In genomic region chr8:124863729-124864128, GRCm38 (mm10) we compare ENCODE assay signal across 8 mouse cellular contexts. TPM values are rescaled to one million over a fixed set of nuclear protein-coding genes. Genes with fewer than 3 reads are reported as not detected.
DNase-seq lines count a peak whose midpoint lies in the region; ATAC-seq and TF ChIP-seq lines count a peak whose summit lies in the region.

No protein-coding gene starts in this region.

- peak overlapping the region; percentile 96 for H3K9ac ChIP-seq in forebrain, embryonic 13.5 days
- H3K9ac ChIP-seq in liver, embryonic 14.5 days (replicated peaks): peak overlapping the region; percentile 86

- TF ChIP-seq EP300 in liver, embryonic 14.5 days (IDR thresholded peaks at IDR 0.05; ENCODE audit: low read depth): no peak

- no peak for ATAC-seq in forebrain, embryonic 13.5 days
- ATAC-seq in liver, embryonic 14.5 days (ENCODE audit: insufficient read depth): no peak

- peak overlapping the region; percentile 98 for H3K4me3 ChIP-seq in kidney, adult 2 months (ENCODE audit: insufficient read depth, low read depth, low read length)
- peak overlapping the region; percentile 97 for H3K4me3 ChIP-seq in forebrain, embryonic 13.5 days
- peak overlapping the region; percentile 74 to 77 for H3K4me3 ChIP-seq in liver, embryonic 14.5 days (ENCODE audit: insufficient read depth in 1 of 2, low read depth in 2 of 2, low read length in 2 of 2)

- TF ChIP-seq POLR2A in kidney, adult 2 months (IDR thresholded peaks at IDR 0.05; ENCODE audit: low read depth, low read length): no peak

- H3K27ac ChIP-seq in kidney, adult 2 months (ENCODE audit: insufficient read depth, low read depth, low read length): no peak overlapping the region
- no peak overlapping the region for H3K27ac ChIP-seq in forebrain, embryonic 13.5 days
- no peak overlapping the region for H3K27ac ChIP-seq in liver, embryonic 14.5 days

- no peaks in the 10 kb centered on the region for H3K9me3 ChIP-seq in forebrain, embryonic 13.5 days (replicated peaks)
- no peaks in the 10 kb centered on the region for H3K9me3 ChIP-seq in liver, embryonic 14.5 days (ENCODE audit: control insufficient read depth, low read length)

- WGBS in kidney, adult 2 months: 7% methylated on average over 8 of the region's 8 CpGs
- WGBS in forebrain, embryonic 13.5 days: 21% methylated on average over 8 of the region's 8 CpGs
- 3% methylated on average over 8 of the region's 8 CpGs for WGBS in liver, embryonic 14.5 days (ENCODE audit: insufficient replicate concordance)

- H3K36me3 ChIP-seq in kidney, adult 2 months (ENCODE audit: control insufficient read depth, insufficient read depth, low read length): no peaks in the 10 kb centered on the region; the same call in 1 of the 2 replicates
- H3K36me3 ChIP-seq in forebrain, embryonic 13.5 days (ENCODE audit: poor library complexity, severe bottlenecking): peaks cover 33% of the 10 kb centered on the region
- peaks cover 3% of the 10 kb centered on the region; the same call in 1 of the 2 replicates for H3K36me3 ChIP-seq in liver, embryonic 14.5 days (replicated peaks; ENCODE audit: control insufficient read depth, insufficient read depth, low read depth)

- no peaks in the 10 kb centered on the region for H3K27me3 ChIP-seq in kidney, adult 2 months (replicated peaks; ENCODE audit: control insufficient read depth, insufficient read depth, low read length)
- H3K27me3 ChIP-seq in forebrain, embryonic 13.5 days: no peaks in the 10 kb centered on the region
- H3K27me3 ChIP-seq in liver, embryonic 14.5 days (ENCODE audit: control insufficient read depth, insufficient read depth, low read length): no peaks in the 10 kb centered on the region

- no peak for DNase-seq in kidney, adult 2 months
- DNase-seq in kidney, postnatal 10 days: no peak
- peak; percentile 27 for DNase-seq in ES-CJ7 (ENCODE audit: low read depth, low spot score)
- no peak for DNase-seq in liver, embryonic 14.5 days (ENCODE audit: low read depth in 3 of 3, low spot score in 3 of 3)
- DNase-seq in thymus, postnatal 14 days: peak; percentile 33
- no peak for DNase-seq in gastrocnemius, postnatal 25 days
- no peak for DNase-seq in urinary bladder, postnatal 4 days (ENCODE audit: low spot score in 2 of 2)

- peak overlapping the region; percentile 84 for H3K4me2 ChIP-seq in forebrain, embryonic 13.5 days
- peak overlapping the region; percentile 88 for H3K4me2 ChIP-seq in liver, embryonic 14.5 days (ENCODE audit: low read depth)

- no peak for TF ChIP-seq CTCF in kidney, adult 2 months (conservative IDR thresholded peaks at IDR 0.05; ENCODE audit: insufficient read depth, insufficient read length, low read depth, low read length)
- TF ChIP-seq CTCF in liver, embryonic 14.5 days (IDR thresholded peaks at IDR 0.05; ENCODE audit: low read depth): no peak; the same call in 1 of the 2 replicates

- H3K4me1 ChIP-seq in kidney, adult 2 months (ENCODE audit: control insufficient read depth, insufficient read depth, low read length): peaks cover 5% of the 10 kb centered on the region; the same call in 1 of the 2 replicates
- H3K4me1 ChIP-seq in forebrain, embryonic 13.5 days: peaks cover 22% of the 10 kb centered on the region
- peaks cover 5 to 20% of the 10 kb centered on the region in 2 experiments for H3K4me1 ChIP-seq in liver, embryonic 14.5 days (replicated peaks; ENCODE audit: control insufficient read depth in 2 of 2, insufficient read depth in 2 of 2, low read length in 1 of 2)

RNA-seq across cellular contexts. Expression of gene 2810004N23Rik, which starts 0.8 kb away (rescaled TPM):
- 13.6 and 13.8 TPM in 2 replicates for polyA plus RNA-seq in kidney, adult 2 months (2012; rRNA removed)
- 48.0 and 48.3 TPM in 2 replicates for polyA plus RNA-seq in forebrain, embryonic 13.5 days (2015; fragmentation: Nextera tagmentation; extraction: Ambion mirVana)
- polyA plus RNA-seq in liver, embryonic 14.5 days (2012; rRNA removed): 8.9 and 13.5 TPM in 2 replicates
- 17.9 and 18.2 TPM in 2 replicates for polyA plus RNA-seq in liver, embryonic 14.5 days (2014; fragmentation: Nextera tagmentation; extraction: Ambion mirVana)
- total RNA-seq in gastrocnemius, postnatal 25 days (2021): 10 to 100 TPM; 24.5 to 25.4 TPM

RNA-seq across cellular contexts. Expression of gene Gnpat, which starts 0.9 kb away (rescaled TPM):
- polyA plus RNA-seq in kidney, adult 2 months (2012; rRNA removed): 69.7 and 72.9 TPM in 2 replicates
- polyA plus RNA-seq in forebrain, embryonic 13.5 days (2015; fragmentation: Nextera tagmentation; extraction: Ambion mirVana): 100 and 110 TPM in 2 replicates
- 23.3 and 35.7 TPM in 2 replicates for polyA plus RNA-seq in liver, embryonic 14.5 days (2012; rRNA removed)
- polyA plus RNA-seq in liver, embryonic 14.5 days (2014; fragmentation: Nextera tagmentation; extraction: Ambion mirVana): 39.0 and 39.6 TPM in 2 replicates
- 100 to 1,000 TPM; 125 to 145 TPM for total RNA-seq in gastrocnemius, postnatal 25 days (2021)

RNA-seq across cellular contexts. Expression of gene Exoc8, which starts 33.8 kb away (rescaled TPM):
- 8.2 and 8.4 TPM in 2 replicates for polyA plus RNA-seq in kidney, adult 2 months (2012; rRNA removed)
- polyA plus RNA-seq in forebrain, embryonic 13.5 days (2015; fragmentation: Nextera tagmentation; extraction: Ambion mirVana): 10.3 and 11.1 TPM in 2 replicates
- 2.6 and 3.7 TPM in 2 replicates for polyA plus RNA-seq in liver, embryonic 14.5 days (2012; rRNA removed)
- polyA plus RNA-seq in liver, embryonic 14.5 days (2014; fragmentation: Nextera tagmentation; extraction: Ambion mirVana): 2.4 and 2.6 TPM in 2 replicates
- total RNA-seq in gastrocnemius, postnatal 25 days (2021): 1 to 10 TPM; 6.2 to 7.3 TPM

RNA-seq across cellular contexts. Expression of gene Sprtn, which starts 34.0 kb away (rescaled TPM):
- 8.3 and 9.5 TPM in 2 replicates for polyA plus RNA-seq in kidney, adult 2 months (2012; rRNA removed)
- polyA plus RNA-seq in forebrain, embryonic 13.5 days (2015; fragmentation: Nextera tagmentation; extraction: Ambion mirVana): 9.6 and 9.8 TPM in 2 replicates
- 4.8 and 7.0 TPM in 2 replicates for polyA plus RNA-seq in liver, embryonic 14.5 days (2012; rRNA removed)
- polyA plus RNA-seq in liver, embryonic 14.5 days (2014; fragmentation: Nextera tagmentation; extraction: Ambion mirVana): 4.9 and 5.0 TPM in 2 replicates
- 1 to 10 TPM; 4.8 to 5.3 TPM for total RNA-seq in gastrocnemius, postnatal 25 days (2021)

Comparison
In these comparisons a context has a peak if more than half of its experiments do, and no peak if none do; other contexts are left out.
1. DNase-seq: peak in ES-CJ7 (single experiment) and thymus, postnatal 14 days (single experiment); none in kidney, adult 2 months (single experiment), kidney, postnatal 10 days (single experiment), liver, embryonic 14.5 days (0 of 3), gastrocnemius, postnatal 25 days (single experiment) and urinary bladder, postnatal 4 days (0 of 2).
2. Peak in every context shown above with its lines, with median percentiles within 50 percentile points of each other: H3K4me3 ChIP-seq.